Mouse (Mus musculus): ENCODE data around the gene Mcub.

Mcub gene

DNA sequence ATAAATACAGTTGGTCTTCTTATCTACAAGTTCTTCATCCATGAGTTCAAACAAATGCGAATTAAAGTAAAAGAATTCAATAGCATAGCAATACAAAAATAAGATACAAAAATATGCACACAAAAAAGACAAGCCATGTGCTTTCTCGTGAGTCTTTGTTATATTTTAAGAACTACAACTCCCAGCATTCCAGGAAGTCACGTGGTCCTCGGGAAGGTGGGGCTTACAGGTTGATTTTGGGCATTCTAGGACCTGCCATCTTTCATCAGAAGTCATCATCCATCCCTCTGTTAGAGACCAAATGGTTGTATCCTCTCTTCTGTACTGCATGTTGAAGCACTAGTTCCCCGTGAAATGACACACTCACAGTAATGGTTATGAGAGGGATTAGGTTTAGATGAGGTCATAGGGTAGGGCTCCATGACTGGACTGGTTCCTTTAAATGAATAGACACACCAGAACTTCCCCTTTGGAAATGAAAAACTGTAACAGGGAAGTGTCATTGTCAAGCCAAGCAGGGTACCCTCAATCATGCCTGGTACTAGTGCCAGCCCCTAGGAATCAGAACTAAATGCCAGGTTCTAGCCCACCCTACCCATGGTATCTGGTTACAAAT is 20.7 kb downstream of the Mcub start:
- no peak for DNase-seq (ENCODE audit: low read depth, low spot score)

DNA sequence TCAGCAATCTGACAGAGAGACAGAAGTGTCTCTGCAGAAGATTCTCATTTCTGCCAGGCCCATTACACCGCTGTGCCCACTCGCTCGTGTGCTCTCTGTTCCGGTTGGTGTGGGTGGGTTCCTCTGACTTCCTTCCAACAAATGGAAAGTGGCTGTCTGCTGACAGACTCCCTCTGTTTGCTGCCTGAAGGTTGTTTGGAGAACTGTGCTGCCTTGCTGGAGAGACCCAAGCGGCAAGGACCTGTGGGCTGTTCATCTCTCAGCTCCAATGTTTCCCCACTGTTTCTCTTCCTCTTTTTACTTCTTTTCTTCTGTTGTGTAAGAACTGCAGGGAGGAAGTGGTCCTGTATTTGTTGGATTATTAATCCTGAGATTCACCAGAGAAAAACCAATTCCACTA is 21.6 kb downstream of the Mcub start:
- no peak for DNase-seq (ENCODE audit: low read depth, low spot score)

- DNase-seq (ENCODE audit: low read depth, low spot score): no peak
Observed at GRCm38 (mm10) chr3:129946217-129946914, 23.6 kb downstream of the Mcub start.

- DNase-seq (ENCODE audit: low read depth, low spot score): no peak
Observed at GRCm38 (mm10) chr3:129943813-129944212, 26.2 kb downstream of the Mcub start.

DNA sequence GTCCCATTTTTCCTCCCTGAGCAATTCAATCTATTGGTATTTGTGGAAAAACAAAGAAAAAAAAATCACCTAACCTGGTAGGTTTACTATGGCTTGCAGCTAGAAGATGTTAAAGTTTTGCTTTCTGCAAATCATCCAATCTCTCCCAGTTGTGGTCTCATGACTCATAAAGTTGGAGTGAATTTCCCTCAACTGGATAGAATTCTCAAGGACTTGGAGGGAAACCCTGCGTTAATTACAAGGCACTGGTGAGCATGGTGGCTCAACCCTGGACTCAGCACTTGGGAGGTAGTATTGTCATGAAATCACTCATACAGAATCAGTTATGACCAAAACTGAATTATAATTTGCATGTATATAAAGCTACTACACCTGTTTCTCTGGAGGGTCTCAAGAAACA is 28.7 kb downstream of the Mcub start:
- no peak for DNase-seq (ENCODE audit: low read depth, low spot score)

GRCm38 (mm10) chr3:129940780-129941179 is 29.2 kb downstream of the Mcub start:
- no peak for DNase-seq (ENCODE audit: low read depth, low spot score)

- DNase-seq (ENCODE audit: low read depth, low spot score): peak; percentile 28
Observed at GRCm38 (mm10) chr3:129939058-129939457, 30.9 kb downstream of the Mcub start.

- no peak for DNase-seq (ENCODE audit: low read depth, low spot score)
Observed at GRCm38 (mm10) chr3:129937848-129938247, 32.2 kb downstream of the Mcub start.

GRCm38 (mm10) chr3:129936561-129936960 is 33.4 kb downstream of the Mcub start:
- DNase-seq (ENCODE audit: low read depth, low spot score): no peak

DNA sequence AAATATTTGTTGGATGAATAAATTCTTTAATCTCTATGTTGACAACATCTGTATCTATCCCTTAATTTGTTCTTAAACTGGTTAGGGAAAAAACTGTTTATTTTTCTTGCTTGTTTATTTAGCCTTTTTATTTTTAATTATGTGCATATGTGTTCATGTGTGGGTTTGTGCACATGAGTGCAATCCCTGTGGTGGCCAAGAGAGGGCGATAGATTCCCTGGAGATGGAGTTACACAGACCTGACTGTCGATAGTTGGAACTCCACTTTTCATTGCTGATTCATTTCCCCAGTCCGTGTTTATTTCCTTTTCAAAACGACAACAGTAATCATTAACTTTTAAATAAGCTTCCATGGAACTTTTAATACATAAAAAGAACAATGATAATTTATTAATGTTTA is 37.6 kb downstream of the Mcub start:
- DNase-seq (ENCODE audit: low read depth, low spot score): peak; percentile 36

DNA sequence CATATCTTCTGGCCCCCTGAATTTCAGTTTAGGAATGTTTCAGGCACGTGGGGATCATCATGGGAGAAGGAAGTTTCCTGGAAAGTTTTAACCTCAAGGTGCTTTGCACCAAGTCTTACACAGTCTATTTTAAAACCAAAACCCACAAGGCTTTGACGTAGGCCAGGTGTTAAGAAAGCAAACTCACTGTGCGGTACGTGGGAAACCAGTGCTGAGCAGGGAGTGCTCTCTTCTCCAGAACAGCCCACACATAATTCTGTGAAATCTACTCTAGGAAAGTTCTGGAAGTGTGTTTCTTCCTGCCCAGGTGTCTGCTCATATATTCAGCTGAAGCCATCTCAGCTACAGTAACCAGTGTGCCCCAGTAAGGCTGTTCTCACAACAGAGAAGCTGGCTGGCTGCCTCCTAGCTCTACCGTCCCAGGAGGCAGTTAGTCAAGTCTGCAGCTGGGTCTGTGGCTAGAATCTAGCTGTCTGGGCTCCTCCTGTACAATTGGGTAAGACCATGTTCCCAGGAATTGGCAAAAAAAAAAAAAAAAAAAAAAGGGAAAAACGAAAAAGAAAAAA is 39.7 kb downstream of the Mcub start:
- DNase-seq (ENCODE audit: low read depth, low spot score): no peak

- no peak for DNase-seq (ENCODE audit: low read depth, low spot score)
Observed at GRCm38 (mm10) chr3:129925861-129926260, 44.1 kb downstream of the Mcub start.

DNA sequence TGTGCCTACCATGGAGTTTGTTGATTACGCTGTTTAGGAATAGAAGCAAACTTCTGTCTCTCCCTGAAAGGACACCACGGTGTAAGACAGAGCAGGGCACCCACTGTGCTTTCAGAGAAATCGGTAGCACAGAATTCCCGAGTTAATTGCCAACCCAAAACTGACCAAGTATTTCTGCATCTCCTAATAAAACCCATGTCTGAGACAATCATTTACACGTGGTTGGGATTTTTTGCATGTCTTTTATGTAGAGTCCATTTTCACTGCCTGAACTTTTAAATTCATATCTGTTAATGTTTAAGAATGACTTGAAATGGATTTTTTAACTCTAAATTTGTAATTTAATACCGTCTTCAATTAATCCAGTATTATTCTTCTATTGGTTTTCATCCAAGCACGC is 46.4 kb downstream of the Mcub start:
- DNase-seq (ENCODE audit: low read depth, low spot score): no peak

DNA sequence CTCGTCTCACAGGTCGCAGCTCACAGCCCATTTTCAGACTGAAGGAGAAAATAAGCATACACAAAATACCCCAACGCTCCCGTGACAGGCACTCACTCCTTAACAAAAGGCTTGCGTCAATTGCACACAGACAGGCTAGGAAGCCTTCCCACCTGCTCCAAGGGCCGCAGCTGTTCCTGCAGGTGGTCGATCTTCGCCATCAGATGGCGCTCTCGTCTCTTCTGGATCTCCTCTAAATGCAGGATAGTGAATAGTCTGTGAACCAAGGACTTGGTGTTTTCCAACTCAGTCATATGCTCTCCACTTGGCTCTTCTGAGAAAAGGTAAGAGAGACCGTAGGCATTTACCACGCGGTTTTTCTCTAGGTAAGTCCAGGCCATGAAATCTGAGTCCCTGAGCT is 51.6 kb downstream of the Mcub start:
- peak; percentile 68 for DNase-seq (ENCODE audit: low read depth, low spot score)

DNA sequence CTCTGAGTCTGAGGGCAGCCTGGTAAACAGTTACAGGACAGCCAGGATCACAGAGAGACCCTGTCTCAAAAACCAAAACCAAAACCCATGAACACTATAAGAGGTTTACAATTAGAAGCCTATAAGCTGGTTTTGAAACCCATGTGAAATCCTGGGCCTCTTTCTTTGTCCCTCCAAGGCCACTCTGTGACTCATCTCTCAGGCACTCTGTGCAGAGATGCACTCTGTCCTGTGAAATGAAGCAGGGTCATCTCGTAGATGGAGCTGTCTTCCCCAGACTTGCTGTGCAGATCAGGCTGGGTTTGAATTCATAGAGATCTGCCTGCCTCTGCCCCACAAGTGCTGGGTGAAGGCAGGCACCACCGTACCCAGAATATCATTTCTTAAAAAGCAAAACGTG is 52.6 kb downstream of the Mcub start:
- no peak for DNase-seq (ENCODE audit: low read depth, low spot score)

DNA sequence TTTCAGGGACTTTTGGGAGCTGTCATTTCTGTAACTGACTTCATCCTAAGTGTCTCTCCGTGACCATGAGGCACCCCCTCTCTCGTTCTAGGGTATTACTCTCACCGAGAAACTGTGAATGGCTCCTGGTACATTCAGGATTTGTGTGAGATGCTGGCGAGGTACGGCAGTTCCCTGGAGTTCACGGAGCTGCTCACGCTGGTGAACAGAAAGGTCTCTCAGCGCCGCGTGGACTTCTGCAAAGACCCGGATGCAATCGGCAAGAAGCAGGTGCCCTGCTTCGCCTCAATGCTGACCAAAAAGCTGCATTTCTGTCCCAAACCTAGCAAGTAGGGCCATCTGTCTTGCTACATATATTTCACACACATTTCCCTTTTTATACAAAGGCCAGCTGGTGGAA is 56.8 kb downstream of the Mcub start:
- no peak for DNase-seq (ENCODE audit: low read depth, low spot score)

DNA sequence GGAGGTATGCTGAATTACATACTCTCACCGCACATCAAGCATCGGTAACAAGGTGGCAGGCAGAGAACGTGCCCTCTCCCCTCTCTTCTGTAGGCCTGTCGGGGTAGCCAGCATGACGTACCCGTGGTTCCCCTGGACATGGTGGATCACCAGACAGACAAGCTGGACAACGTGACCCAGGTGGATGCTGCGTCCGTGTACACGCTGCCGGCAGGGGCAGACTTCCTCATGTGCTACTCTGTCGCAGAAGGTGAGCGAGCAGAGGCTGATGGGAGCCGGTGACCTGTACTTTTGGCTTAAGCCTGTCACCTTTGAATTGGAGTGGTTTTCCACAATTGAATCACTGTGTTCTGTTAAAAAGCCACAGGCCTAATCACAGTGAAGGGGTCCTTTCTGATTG is 58.0 kb downstream of the Mcub start:
- DNase-seq (ENCODE audit: low read depth, low spot score): no peak

- DNase-seq (ENCODE audit: low read depth, low spot score): no peak
Observed at GRCm38 (mm10) chr3:129904381-129905132, 65.4 kb downstream of the Mcub start.

GRCm38 (mm10) chr3:129903866-129904265 is 66.1 kb downstream of the Mcub start:
- no peak for DNase-seq (ENCODE audit: low read depth, low spot score)

DNA sequence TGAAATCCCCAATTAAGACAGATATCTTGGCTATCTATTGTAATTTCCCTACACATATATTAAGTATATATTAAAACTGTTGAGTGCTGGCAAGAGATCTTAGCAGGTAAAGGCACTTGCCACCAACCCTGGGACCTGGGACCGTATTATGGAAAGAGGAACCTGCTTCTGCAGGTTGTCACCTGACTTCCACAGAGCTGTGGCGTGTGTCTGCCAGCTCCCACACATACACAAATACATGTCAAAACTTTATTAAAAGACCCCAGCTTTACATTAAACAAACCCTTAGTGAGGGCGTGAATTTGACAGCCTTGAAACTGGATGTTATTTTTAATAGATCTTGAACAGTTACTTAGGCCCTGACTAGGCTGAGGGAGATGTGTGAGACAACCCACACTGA is 66.6 kb downstream of the Mcub start:
- no peak for DNase-seq (ENCODE audit: low read depth, low spot score)

DNA sequence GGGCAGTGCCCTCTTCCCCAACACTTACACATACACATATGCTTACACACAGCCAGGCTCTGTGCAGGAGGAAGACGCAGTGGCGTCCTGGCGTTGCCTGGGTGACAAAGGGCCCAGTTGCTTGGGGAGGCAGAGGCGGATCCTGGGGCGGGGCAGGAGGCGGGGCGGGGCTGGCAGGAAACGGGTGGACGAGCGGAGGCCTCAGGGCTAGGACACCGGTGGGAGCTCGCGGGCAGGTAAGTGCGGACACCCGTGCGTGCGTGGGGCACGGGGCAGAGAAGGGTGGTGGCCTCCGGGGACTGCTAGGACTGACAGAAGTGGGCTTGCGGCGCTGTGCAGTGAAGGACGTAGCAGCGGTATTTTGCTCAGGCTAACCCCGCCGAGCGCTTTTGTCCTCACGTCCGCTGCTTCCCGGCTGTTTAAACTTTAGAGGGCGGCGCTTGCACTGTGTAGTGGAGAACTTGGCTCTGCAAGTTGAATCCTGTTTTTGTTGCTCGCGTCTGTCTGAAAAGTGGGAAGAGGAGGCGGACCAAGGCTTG is 68.7 kb downstream of the Mcub start, which contains the start of gene Casp6:
Gene Casp6, plus strand, starts transcription at position 155 of the 539 bp plus-strand sequence.
- DNase-seq (ENCODE audit: low read depth, low spot score): peak; percentile 77

DNA sequence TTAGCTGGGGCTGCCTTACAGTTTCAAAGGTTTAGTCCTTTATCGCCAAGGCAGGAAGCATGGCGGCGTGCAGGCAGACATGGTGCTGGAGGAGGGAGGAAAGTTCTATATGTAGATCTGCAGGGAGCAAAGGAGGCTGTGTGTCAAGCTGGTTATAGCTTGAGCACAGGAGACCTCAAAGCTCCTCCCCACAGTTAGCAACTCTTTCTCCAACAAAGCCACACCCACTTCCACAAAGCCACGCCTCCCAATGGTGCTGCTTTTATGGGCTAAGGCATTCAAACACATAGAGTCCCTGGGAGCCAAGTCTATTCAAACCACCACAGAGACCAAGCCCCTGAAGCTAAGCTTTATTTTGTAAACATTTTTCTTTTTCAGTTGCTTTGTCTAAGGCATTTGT is 71.1 kb downstream of the Mcub start:
- no peak for DNase-seq (ENCODE audit: low read depth, low spot score)

Measured in forelimb bud, embryonic 11.5 days (tissue).